Mouse (Mus musculus) testis, adult 2 months (tissue): ENCODE data around the gene Poc1b.

Experiments used
- CTCF ChIP-seq: fragments of 200-500 bp; IDR thresholded peaks from 2 replicates; pipeline ENCODE4 v1.5.1; 2012; ENCODE audit warnings: low read depth, mild to moderate bottlenecking, inconsistent platforms, low read length, moderate library complexity; ENCODE audit not compliant: control insufficient read depth, insufficient read depth, insufficient replicate concordance
- POLR2A ChIP-seq: fragments of 200-500 bp; IDR thresholded peaks from 2 replicates; pipeline ENCODE4 v1.6.1; 2012; ENCODE audit warnings: low read depth, mild to moderate bottlenecking, inconsistent platforms, low read length, moderate library complexity; ENCODE audit not compliant: control insufficient read depth

DNA sequence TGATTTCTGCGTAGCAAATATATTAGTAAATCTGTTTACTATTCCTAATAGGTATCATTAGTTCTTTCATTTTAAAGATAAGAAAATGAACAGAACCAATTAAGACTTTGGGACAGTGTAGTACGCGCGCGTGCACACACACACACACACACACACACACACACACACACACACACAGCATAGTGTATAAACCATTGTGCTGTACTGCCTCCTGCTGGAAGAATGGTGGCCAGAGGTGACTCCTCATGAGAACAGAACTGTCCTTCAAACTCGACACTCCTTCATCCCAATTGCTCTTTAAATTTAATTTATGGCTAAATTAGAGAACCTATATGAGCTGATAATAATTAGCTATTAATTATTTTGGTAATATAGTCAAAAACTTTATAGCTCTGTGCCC is 45.2 kb downstream of the Poc1b start:
- TF ChIP-seq CTCF (no peak), POLR2A (no peak)
